Comparison of ENCODE assay signal across 8 mouse cellular contexts in the genomic region with DNA sequence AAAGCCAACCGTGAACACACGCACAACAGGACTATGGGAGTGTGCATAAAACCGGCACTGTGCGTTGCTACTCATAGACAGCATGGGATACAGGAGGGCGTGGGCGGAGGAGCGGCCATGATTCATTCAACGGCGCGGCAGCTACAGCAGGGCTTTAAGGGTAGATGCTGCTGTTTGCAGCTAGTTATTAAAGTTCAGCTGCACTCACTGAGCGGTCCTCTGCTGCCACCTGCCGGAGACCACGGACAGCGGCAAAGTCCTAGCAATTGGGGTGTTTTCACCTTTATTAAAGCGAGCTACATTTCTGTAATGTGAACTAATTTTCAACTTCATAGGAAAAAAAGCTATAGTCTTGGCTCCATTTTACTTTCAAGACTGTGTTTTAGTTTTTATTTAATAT.
A peak's percentile ranks its signal among the peaks of the same experiment; 100 is the strongest.
DNase-seq lines count a peak whose midpoint lies in the region; ATAC-seq and TF ChIP-seq lines count a peak whose summit lies in the region.

No protein-coding gene starts in this region.

- H3K4me2 ChIP-seq in kidney, postnatal 0 days (ENCODE audit: low read length): no peak overlapping the region
- no peak overlapping the region for H3K4me2 ChIP-seq in limb, embryonic 15.5 days
- peak overlapping the region; percentile 49 for H3K4me2 ChIP-seq in myocyte (ENCODE audit: low read depth)

- H3K27ac ChIP-seq in kidney, postnatal 0 days: no peak overlapping the region
- H3K27ac ChIP-seq in limb, embryonic 15.5 days: no peak overlapping the region

- no peaks in the 10 kb centered on the region for H3K4me1 ChIP-seq in kidney, postnatal 0 days (replicated peaks; ENCODE audit: insufficient read depth, low read length)
- H3K4me1 ChIP-seq in limb, embryonic 15.5 days: no peaks in the 10 kb centered on the region

- no peaks in the 10 kb centered on the region for H3K27me3 ChIP-seq in kidney, postnatal 0 days (ENCODE audit: insufficient read depth, low read length)
- no peaks in the 10 kb centered on the region for H3K27me3 ChIP-seq in limb, embryonic 15.5 days
- H3K27me3 ChIP-seq in myocyte (ENCODE audit: control insufficient read depth, insufficient read depth, insufficient read length): no peaks in the 10 kb centered on the region

- no peak; the same call in 1 of the 2 replicates for ATAC-seq in kidney, postnatal 0 days (replicated peaks; ENCODE audit: low FRiP score, low read depth)
- no peak for ATAC-seq in limb, embryonic 15.5 days (ENCODE audit: insufficient number of reproducible peaks, low FRiP score, low TSS enrichment, low read depth)

- H3K79me2 ChIP-seq in myocyte (ENCODE audit: control insufficient read depth, insufficient read depth): no peaks in the 10 kb centered on the region

- H3K9me3 ChIP-seq in kidney, postnatal 0 days (replicated peaks; ENCODE audit: low read length): no peaks in the 10 kb centered on the region
- H3K9me3 ChIP-seq in limb, embryonic 15.5 days: no peaks in the 10 kb centered on the region

- 34% methylated on average over 15 of the region's 15 CpGs for WGBS in kidney, postnatal 0 days
- WGBS in limb, embryonic 15.5 days: 34% methylated on average over 15 of the region's 15 CpGs

- H3ac ChIP-seq in myocyte (ENCODE audit: control insufficient read depth, insufficient read length): no peak overlapping the region

- H3K9ac ChIP-seq in kidney, postnatal 0 days (ENCODE audit: low read depth, low read length): no peak overlapping the region
- H3K9ac ChIP-seq in limb, embryonic 15.5 days: no peak overlapping the region

- no peak overlapping the region for H3K4me3 ChIP-seq in kidney, postnatal 0 days (replicated peaks; ENCODE audit: low read depth, low read length)
- H3K4me3 ChIP-seq in limb, embryonic 15.5 days: peak overlapping the region; percentile 13
- no peak overlapping the region for H3K4me3 ChIP-seq in myocyte

- no peak for TF ChIP-seq POLR2A in myocyte (IDR thresholded peaks at IDR 0.05; ENCODE audit: insufficient read length, low read depth)

- peak; percentile 91 for TF ChIP-seq CTCF in kidney, postnatal 0 days (IDR thresholded peaks at IDR 0.05; ENCODE audit: low read depth)

- peaks cover 54% of the 10 kb centered on the region for H3K36me3 ChIP-seq in kidney, postnatal 0 days (ENCODE audit: insufficient read depth, low read length)
- H3K36me3 ChIP-seq in limb, embryonic 15.5 days: peaks cover 67% of the 10 kb centered on the region
- H3K36me3 ChIP-seq in myocyte (ENCODE audit: control insufficient read depth, insufficient read depth): peaks cover 22% of the 10 kb centered on the region

- DNase-seq in 3T3-L1 (ENCODE audit: low read depth, low spot score): peak; percentile 98
- DNase-seq in adrenal gland, adult 2 months: peak; percentile 82
- DNase-seq in embryo, embryonic 11 days: peak; percentile 83
- peak; percentile 34 for DNase-seq in gastrocnemius, postnatal 25 days
- DNase-seq in kidney, postnatal 0 days (ENCODE audit: low spot score): peak; percentile 82
- DNase-seq in spleen, postnatal 14 days (ENCODE audit: low spot score in 2 of 2): peak; percentile 35 to 61

TF ChIP-seq in myocyte, 11 proteins besides CTCF, POLR2A, EP300 and RAD21:
- no peak for TF ChIP-seq E2F4 (IDR thresholded peaks at IDR 0.05; ENCODE audit: insufficient read depth)
- no peak for TF ChIP-seq TCF3 (IDR thresholded peaks at IDR 0.05; ENCODE audit: insufficient read length, low read depth)
- TF ChIP-seq SRF (IDR thresholded peaks at IDR 0.05; ENCODE audit: control insufficient read depth, insufficient read length, low read depth): no peak
- TF ChIP-seq MYOG (IDR thresholded peaks at IDR 0.05; ENCODE audit: control insufficient read depth in 1 of 3, insufficient read depth in 1 of 3, insufficient read length in 2 of 3, low read depth in 2 of 3): no peak
- no peak for TF ChIP-seq USF1 (IDR thresholded peaks at IDR 0.05; ENCODE audit: low read depth)
- TF ChIP-seq REST (IDR thresholded peaks at IDR 0.05; ENCODE audit: insufficient read depth, insufficient read length): no peak
- TF ChIP-seq MAX (IDR thresholded peaks at IDR 0.05; ENCODE audit: low read depth): no peak
- TF ChIP-seq CEBPB (IDR thresholded peaks at IDR 0.05; ENCODE audit: insufficient read depth, poor library complexity, severe bottlenecking): no peak
- no peak for TF ChIP-seq POLR2AphosphoS2 (IDR thresholded peaks at IDR 0.05; ENCODE audit: insufficient read length, low read depth)
- no peak for TF ChIP-seq TCF12 (IDR thresholded peaks at IDR 0.05; ENCODE audit: insufficient read depth, poor library complexity, severe bottlenecking)
- no peak for TF ChIP-seq MYOD1 (IDR thresholded peaks at IDR 0.05; ENCODE audit: control insufficient read depth in 1 of 3, insufficient read length in 2 of 3, low read depth in 2 of 3)

Comparison
In these comparisons a context has a peak if more than half of its experiments do, and no peak if none do; other contexts are left out.
1. DNase-seq: peak in every context shown above with its lines; median percentile 98 in 3T3-L1; 83 in embryo, embryonic 11 days; 82 in adrenal gland, adult 2 months; 82 in kidney, postnatal 0 days; 48 in spleen, postnatal 14 days; 34 in gastrocnemius, postnatal 25 days.